Mouse (Mus musculus): ENCODE data around the gene Calhm1.

DNA sequence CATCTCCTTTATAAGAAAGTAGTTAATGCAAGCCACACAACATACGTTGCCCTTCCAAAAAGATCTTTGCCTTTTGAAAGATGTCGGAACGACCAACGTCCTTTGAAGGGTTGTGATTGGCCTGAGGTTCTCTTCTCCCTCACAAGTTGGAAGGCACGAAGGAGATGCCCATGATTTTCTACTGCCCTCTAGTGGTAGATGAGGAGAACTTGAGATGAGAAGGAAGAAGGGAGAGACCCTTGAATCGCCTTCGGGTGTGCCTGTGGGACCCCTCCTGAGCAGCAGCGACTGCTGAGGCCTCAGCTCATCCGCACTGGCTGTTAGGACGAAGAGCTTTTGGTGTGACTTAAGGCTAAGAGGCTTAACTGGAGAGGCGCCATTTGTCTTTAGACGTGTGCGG lies 24.2 kb upstream of the Calhm1 start:
- TF ChIP-seq CTCF (IDR thresholded peaks at IDR 0.05; ENCODE audit: borderline replicate concordance, extremely low read depth, insufficient read depth, insufficient read length) (peak; percentile 77), POLR2A (IDR thresholded peaks at IDR 0.05; ENCODE audit: borderline replicate concordance, extremely low read depth, insufficient read depth, insufficient read length, poor library complexity, severe bottlenecking) (no peak)
